ENCODE assay signal across 19 mouse cellular contexts in the genomic region with DNA sequence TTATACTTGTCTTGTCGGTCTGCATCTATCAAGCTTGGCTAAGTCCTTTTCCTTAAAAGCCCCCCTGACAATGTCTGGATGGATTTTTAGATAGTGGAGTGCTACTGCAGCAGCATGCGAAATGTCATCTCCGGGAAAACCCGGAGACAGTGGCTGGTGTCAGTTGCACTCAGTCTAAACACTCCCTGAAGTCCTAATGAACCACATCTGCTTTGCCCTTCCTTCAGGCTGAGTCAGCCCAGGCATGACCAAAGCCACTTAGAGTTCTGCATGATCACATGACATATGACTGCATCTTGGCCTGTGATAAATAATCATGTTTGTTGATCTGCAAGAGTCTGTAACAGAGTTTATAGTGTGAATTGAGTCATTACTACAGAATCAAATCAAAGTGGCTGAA.
"Had no signal": no experiment of that assay in that cellular context is flagged by ENCODE, and none has a peak within 500 bp of the region (broad histone marks: within the 10 kb centered on the region; RNA-seq: fewer than 3 reads in every experiment).

No protein-coding gene starts in this region.

- DNase-seq: kidney, adult 11 months; kidney, adult 9 months; kidney, postnatal 14 days; kidney, postnatal 4 days; left cerebral cortex, postnatal 4 days; liver, postnatal 0 days; lung, postnatal 10 days; lung, postnatal 4 days; midbrain, embryonic 14.5 days; right cerebral cortex, postnatal 25 days; spleen, adult 18-20 months; thymus, postnatal 25 days had no signal

- H3K4me2 ChIP-seq: limb, embryonic 12.5 days; limb, embryonic 15.5 days; liver, embryonic 11.5 days; lung, embryonic 15.5 days; midbrain, embryonic 11.5 days; stomach, embryonic 15.5 days had no signal

- ATAC-seq: liver, postnatal 0 days had no signal

- H3K27ac ChIP-seq: limb, embryonic 12.5 days; limb, embryonic 15.5 days; liver, embryonic 14.5 days; lung, embryonic 15.5 days; stomach, embryonic 15.5 days had no signal

- H3K9me3 ChIP-seq: limb, embryonic 12.5 days; limb, embryonic 15.5 days; lung, embryonic 15.5 days; stomach, embryonic 15.5 days had no signal

- H3K4me1 ChIP-seq: limb, embryonic 12.5 days; limb, embryonic 15.5 days; lung, embryonic 15.5 days; stomach, embryonic 15.5 days had no signal

- H3K4me3 ChIP-seq: limb, embryonic 12.5 days; limb, embryonic 15.5 days; lung, embryonic 15.5 days; stomach, embryonic 15.5 days had no signal

- H3K36me3 ChIP-seq: limb, embryonic 12.5 days; limb, embryonic 15.5 days; lung, embryonic 15.5 days; stomach, embryonic 15.5 days had no signal

- H3K9ac ChIP-seq: limb, embryonic 12.5 days; limb, embryonic 15.5 days; liver, embryonic 14.5 days; liver, postnatal 0 days; lung, embryonic 15.5 days; stomach, embryonic 15.5 days had no signal

- H3K27me3 ChIP-seq: limb, embryonic 12.5 days; limb, embryonic 15.5 days; lung, embryonic 15.5 days; stomach, embryonic 15.5 days had no signal
